Mouse (Mus musculus) heart, embryonic 16.5 days (tissue): Measurements from ENCODE around the gene Cd200. TPM values are rescaled to one million over a fixed set of nuclear protein-coding genes. Genes with fewer than 3 reads are reported as not detected.
A peak's percentile ranks its signal among the peaks of the same experiment; 100 is the strongest.
"Not testable (repeated sequence)": the region's sequence is repeated elsewhere in the genome, so short reads cannot be mapped to it uniquely, and the experiment has no call there.

Experiments used
- ATAC-seq: fragments of 200-750 bp; cut with Nextera tagmentation; replicated peaks from 2 replicates; pipeline ENCODE4 v1.8.0; 2017; ENCODE audit warnings: moderate number of reproducible peaks; ENCODE audit not compliant: insufficient read depth, low FRiP score; ENCODE audit errors: extremely low read depth
- H3K27ac ChIP-seq: fragments of 300-500 bp; sonication (generic); 2 replicates; pipeline ENCODE4 v1.5.1; 2014; ENCODE audit warnings: mild to moderate bottlenecking, low read length, control low read depth, moderate library complexity
- H3K27me3 ChIP-seq: fragments of 300-500 bp; sonication (generic); 2 replicates; pipeline ENCODE4 v1.6.1; 2014; ENCODE audit warnings: low read length, mixed read lengths; ENCODE audit not compliant: control insufficient read depth, insufficient read depth
- H3K36me3 ChIP-seq: fragments of 300-500 bp; sonication (generic); 2 replicates; pipeline ENCODE4 v1.6.1; 2014; ENCODE audit not compliant: control insufficient read depth, insufficient read depth
- H3K4me1 ChIP-seq: fragments of 300-500 bp; sonication (generic); 2 replicates; pipeline ENCODE4 v1.6.1; 2014; ENCODE audit warnings: low read length, mixed read lengths; ENCODE audit not compliant: control insufficient read depth, insufficient read depth
- H3K4me2 ChIP-seq: fragments of 300-500 bp; sonication (generic); 2 replicates; pipeline ENCODE4 v1.6.1; 2014; ENCODE audit warnings: low read depth, mild to moderate bottlenecking, control low read depth, low read length
- H3K4me3 ChIP-seq: fragments of 300-500 bp; sonication (generic); 2 replicates; pipeline ENCODE4 v1.5.1; 2014; ENCODE audit warnings: mild to moderate bottlenecking, control low read depth, low read length
- H3K9ac ChIP-seq: fragments of 300-500 bp; sonication (generic); 2 replicates; pipeline ENCODE4 v1.6.1; 2014; ENCODE audit warnings: low read length, control low read depth
- H3K9me3 ChIP-seq: fragments of 300-500 bp; sonication (generic); replicated peaks from 2 replicates; pipeline ENCODE4 v1.6.1; 2016; ENCODE audit warnings: low read length; ENCODE audit not compliant: control insufficient read depth
- WGBS: fragments of 180-500 bp; shearing (Covaris S2); extraction: QIAGEN DNeasy Blood & Tissue Kit; methylation state at CpG from one replicate; pipeline ENCODE4 v1.1.7; 2014; 5-methylcytosine and 5-hydroxymethylcytosine counted together
- polyA plus RNA-seq: library from polyadenylated mRNA; unstranded; fragments of >200 nt; fragmentation: Nextera tagmentation; extraction: Ambion mirVana; gene quantifications from 2 replicates; pipeline ENCODE4 v1.2.1, GENCODE M21; 2015

Gene Cd200
- polyA plus RNA-seq, 1 experiment from 2014 or later: 28.1 TPM

DNA sequence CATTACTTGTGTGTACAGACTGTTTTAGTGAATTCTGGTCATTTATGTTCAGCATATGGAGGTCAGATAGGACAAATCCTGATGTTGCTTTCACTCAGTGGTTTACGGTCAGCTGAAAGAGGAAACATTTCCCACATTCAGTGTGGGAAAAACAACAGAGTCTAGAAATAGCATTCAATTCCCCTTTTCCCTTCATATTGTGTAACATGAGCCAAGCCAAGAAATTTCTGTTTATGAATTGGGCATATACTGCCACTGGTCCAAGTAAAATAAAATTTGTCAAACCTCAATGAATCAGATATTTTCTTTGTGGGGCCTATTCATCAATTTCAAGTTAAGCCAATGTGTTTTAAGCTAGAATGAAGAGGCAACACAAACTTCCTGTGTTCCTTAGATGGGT, 37.8 kb downstream of the Cd200 start:
- no peak overlapping the region for H3K4me3 ChIP-seq
- H3K4me1 ChIP-seq: no peaks in the 10 kb centered on the region
- no peaks in the 10 kb centered on the region for H3K36me3 ChIP-seq
- no peak overlapping the region for H3K4me2 ChIP-seq
- no peak for ATAC-seq
- 59% methylated on average over 1 of the region's 1 CpGs for WGBS
- no peaks in the 10 kb centered on the region for H3K27me3 ChIP-seq
- no peak overlapping the region for H3K9ac ChIP-seq
- H3K27ac ChIP-seq: peak overlapping the region; percentile 53; the same call in 1 of the 2 replicates
- H3K9me3 ChIP-seq: no peaks in the 10 kb centered on the region

DNA sequence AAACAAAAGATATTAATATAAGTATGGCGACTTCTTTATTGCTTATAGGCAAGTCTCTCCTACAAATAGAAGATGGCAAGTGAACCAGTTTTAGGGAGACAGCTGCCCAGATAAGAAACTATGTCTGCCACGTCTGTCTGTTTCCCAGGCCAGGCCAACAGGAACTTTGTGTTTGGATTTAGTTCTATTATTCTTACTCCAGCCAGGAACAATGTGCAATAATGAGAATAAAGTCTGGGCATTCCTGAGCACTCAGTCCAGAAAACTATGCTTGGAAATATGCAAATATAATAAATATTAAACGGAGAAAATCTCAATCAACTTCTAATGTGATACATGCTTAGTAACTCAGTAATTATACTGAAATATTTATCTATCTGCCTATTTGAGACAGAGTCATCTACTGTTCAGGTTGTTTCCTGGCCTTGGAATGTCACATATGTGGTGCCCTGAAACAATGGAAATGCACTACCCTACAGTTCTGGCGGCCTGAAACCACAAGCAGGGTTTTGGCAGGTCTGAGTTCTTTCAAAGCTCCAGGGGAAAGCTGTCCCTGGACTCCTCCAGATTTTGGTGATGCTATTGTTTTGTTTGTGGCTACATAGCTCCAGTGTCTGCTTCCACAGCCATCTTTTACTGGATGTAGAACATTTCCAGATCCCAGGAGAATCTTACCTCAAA, 39.4 kb downstream of the Cd200 start:
- Histone ChIP-seq H3K27ac (0 out of 2 replicates have a peak overlapping the region, but pooled peaks have one; percentile 20), H3K9ac (no peak overlapping the region)
- 45% methylated on average over 4 of the region's 4 CpGs for WGBS

DNA sequence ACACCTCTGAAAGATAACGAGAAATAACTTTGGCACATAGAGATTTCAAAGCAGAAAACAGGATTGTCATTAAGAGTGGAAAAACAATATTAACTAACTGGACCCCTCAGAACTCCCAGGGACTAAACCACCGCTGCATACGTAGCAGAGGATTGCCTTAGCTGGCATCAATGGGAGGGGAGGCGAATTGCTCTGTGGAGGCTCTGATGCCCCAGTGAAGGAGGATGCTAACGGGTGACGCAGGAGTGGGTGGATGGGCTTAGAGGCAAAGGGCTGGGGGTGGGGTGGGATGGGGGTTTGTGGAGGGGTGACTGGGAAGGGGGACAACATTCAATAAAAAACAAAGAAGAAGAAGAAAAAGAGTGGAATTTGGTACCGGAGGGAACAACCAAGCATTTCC, 42.7 kb downstream of the Cd200 start:
- Histone ChIP-seq H3K27me3 (no peaks in the 10 kb centered on the region), H3K9me3 (no peaks in the 10 kb centered on the region), H3K4me2 (no peak overlapping the region), H3K4me1 (0 out of 2 replicates have a peak, but pooled peaks cover 2% of the 10 kb centered on the region), H3K4me3 (no peak overlapping the region), H3K9ac (no peak overlapping the region), H3K36me3 (no peaks in the 10 kb centered on the region), H3K27ac (peak overlapping the region; percentile 46)
- 61% methylated on average over 7 of the region's 7 CpGs for WGBS
- no peak for ATAC-seq

More for the DNA sequence above, 39.4 kb downstream of the Cd200 start:
- H3K27me3 ChIP-seq: no peaks in the 10 kb centered on the region
- H3K9me3 ChIP-seq: no peaks in the 10 kb centered on the region
- no peaks in the 10 kb centered on the region for H3K36me3 ChIP-seq
- H3K4me2 ChIP-seq: no peak overlapping the region
- no peaks in the 10 kb centered on the region for H3K4me1 ChIP-seq
- ATAC-seq: no peak
- no peak overlapping the region for H3K4me3 ChIP-seq

DNA sequence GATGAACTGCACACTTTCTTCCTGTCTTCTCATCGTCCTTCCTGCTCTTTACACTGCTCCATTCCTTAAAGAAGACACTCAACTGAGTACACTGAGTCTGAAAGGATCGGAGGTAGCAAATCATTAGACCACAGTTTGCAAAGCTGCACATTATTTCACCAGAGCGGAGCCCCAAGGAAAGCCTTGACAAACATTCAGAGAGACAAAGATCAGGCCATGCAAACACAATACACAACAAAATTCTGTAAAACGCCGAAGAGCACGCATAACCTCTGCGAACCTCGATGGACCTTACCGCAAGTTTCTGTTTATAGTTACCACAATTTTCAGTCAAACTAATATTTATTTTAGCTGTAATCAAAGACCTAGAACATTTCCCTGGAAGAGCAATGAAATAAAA, 43.5 kb downstream of the Cd200 start:
- no peak for ATAC-seq
- no peak overlapping the region for H3K27ac ChIP-seq
- H3K4me1 ChIP-seq: 0 out of 2 replicates have a peak, but pooled peaks cover 2% of the 10 kb centered on the region
- no peaks in the 10 kb centered on the region for H3K27me3 ChIP-seq
- no peaks in the 10 kb centered on the region for H3K36me3 ChIP-seq
- H3K4me3 ChIP-seq: no peak overlapping the region
- WGBS: 75% methylated on average over 9 of the region's 9 CpGs
- no peaks in the 10 kb centered on the region for H3K9me3 ChIP-seq
- H3K9ac ChIP-seq: no peak overlapping the region
- no peak overlapping the region for H3K4me2 ChIP-seq

DNA sequence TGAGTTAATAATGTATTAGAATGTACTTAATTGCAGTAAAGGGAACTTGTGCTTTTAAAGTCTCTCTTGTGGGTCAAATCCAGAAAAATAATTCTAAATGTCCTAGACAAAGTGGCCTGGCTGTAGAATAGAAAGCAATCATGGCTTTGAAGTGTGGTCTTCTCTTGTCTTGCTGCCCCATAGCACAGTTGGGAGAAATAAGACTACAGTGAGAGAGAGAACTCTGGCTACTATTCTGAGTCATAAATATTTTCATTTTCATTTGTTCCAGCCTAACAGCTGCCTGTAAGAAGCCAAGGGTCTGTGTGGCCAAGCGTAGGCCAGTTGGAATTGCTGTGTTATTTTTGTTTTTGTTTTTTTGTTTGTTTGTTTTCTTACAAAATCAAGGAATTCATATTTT, 44.2 kb downstream of the Cd200 start:
- ATAC-seq: no peak
- Histone ChIP-seq H3K4me3 (no peak overlapping the region), H3K36me3 (no peaks in the 10 kb centered on the region), H3K4me1 (0 out of 2 replicates have a peak, but pooled peaks cover 2% of the 10 kb centered on the region), H3K4me2 (no peak overlapping the region), H3K9me3 (no peaks in the 10 kb centered on the region), H3K27ac (no peak overlapping the region), H3K27me3 (no peaks in the 10 kb centered on the region), H3K9ac (no peak overlapping the region)
- 90% methylated on average over 1 of the region's 1 CpGs for WGBS

DNA sequence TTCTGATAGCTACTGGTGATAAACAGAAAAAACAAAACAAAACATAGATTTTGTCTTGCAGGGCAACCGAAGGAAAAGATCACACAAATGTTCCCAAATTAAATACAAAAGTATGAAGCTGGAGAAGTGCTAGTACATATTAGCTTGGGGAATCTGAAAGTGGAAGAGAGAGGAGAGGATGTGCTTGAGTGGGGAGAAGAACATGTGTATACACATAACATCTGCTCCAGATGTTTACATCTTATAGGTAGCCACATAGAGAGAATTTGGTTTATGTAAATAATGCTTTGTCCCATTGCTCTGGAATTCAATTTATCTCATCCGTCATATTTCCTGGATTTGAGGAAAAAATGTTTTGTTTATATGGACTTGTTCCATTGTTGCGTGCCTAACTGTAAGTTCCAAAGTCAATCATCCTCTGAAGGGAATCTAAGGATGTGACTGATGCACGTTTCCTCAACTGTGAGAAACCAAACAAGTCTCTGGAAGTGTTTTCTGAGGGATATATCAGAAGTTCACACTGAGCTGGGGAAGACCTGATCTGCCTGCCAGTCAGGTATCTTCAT, 45.3 kb downstream of the Cd200 start:
- Histone ChIP-seq H3K27me3 (no peaks in the 10 kb centered on the region), H3K4me3 (no peak overlapping the region), H3K9me3 (no peaks in the 10 kb centered on the region), H3K9ac (no peak overlapping the region), H3K4me1 (0 out of 2 replicates have a peak, but pooled peaks cover 2% of the 10 kb centered on the region), H3K36me3 (no peaks in the 10 kb centered on the region), H3K27ac (0 out of 2 replicates have a peak overlapping the region, but pooled peaks have one; percentile 24), H3K4me2 (no peak overlapping the region)
- no peak for ATAC-seq
- 58% methylated on average over 4 of the region's 4 CpGs for WGBS

DNA sequence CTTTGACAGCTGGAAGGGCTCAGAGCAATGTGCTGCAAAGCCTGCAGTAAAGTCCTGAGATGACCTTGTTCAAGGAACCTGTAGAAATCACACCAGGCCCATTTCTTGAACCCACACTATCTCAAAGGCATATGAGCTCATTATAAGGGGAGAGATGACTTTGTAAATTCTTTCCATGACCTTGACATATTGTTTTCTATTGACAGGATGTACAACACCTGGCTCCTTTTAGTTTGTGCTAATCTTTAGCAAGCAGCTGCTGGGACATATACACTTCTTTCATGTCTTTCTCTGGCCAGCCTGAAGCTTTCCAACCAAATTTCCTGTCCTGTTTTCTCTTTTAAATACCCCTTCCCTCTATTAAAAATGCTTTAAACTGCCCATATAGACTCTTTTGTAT, 47.4 kb downstream of the Cd200 start:
- ATAC-seq: no peak
- H3K36me3 ChIP-seq: no peaks in the 10 kb centered on the region
- 0 out of 2 replicates have a peak, but pooled peaks cover 2% of the 10 kb centered on the region for H3K4me1 ChIP-seq
- H3K9me3 ChIP-seq: no peaks in the 10 kb centered on the region
- no peak overlapping the region for H3K4me2 ChIP-seq
- H3K9ac ChIP-seq: no peak overlapping the region
- H3K27ac ChIP-seq: peak overlapping the region; percentile 13; the same call in 1 of the 2 replicates
- H3K27me3 ChIP-seq: no peaks in the 10 kb centered on the region
- H3K4me3 ChIP-seq: no peak overlapping the region

DNA sequence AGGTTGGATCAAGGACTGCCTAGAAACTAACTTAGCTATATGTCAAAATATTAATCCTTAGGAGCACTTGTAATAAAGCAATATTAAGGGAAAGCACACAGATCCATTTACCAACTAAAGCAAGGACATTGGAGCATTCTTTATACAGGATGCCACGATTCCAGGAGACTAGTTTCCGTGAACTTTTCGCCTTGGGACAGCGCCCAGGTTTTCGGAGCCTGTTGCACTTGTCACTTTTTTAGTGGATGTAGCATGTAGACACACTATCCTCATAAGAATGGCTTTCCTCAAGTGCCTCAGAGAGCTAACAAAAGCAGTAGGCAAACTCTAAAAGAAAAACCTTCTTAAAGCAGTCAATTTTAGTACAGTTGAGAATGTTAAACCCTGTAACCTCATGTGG, 50.4 kb downstream of the Cd200 start:
- H3K9ac ChIP-seq: not testable (repeated sequence)

DNA sequence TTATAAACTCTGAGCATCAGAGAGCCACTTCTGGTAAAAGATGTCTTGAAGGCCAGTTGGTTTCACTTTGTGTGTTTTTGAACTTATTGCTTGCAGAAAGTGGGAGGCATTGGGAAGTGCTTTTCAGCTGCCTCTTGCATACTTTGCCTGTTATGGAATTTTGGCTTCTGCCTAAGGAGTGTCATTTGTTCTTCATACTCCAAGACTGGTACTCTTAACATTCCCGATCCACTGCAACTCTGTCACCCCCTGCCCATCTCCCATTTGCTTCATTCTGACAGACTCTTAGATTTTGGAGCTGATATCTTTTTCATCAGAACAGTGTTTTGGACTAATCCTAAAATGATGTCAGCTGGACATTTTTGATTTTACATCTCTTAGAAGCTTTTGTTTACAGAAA, 51.7 kb downstream of the Cd200 start:
- no peaks in the 10 kb centered on the region for H3K9me3 ChIP-seq

More for the DNA sequence above, 50.4 kb downstream of the Cd200 start:
- not testable (repeated sequence) for H3K9me3 ChIP-seq, ATAC-seq, H3K4me1 ChIP-seq, H3K27ac ChIP-seq, H3K4me3 ChIP-seq, H3K4me2 ChIP-seq, H3K27me3 ChIP-seq, H3K36me3 ChIP-seq
- 84% methylated on average over 5 of the region's 5 CpGs for WGBS

More for the DNA sequence above, 51.7 kb downstream of the Cd200 start:
- ATAC-seq: no peak
- no peaks in the 10 kb centered on the region for H3K27me3 ChIP-seq
- no peak overlapping the region for H3K4me3 ChIP-seq
- no peaks in the 10 kb centered on the region for H3K4me1 ChIP-seq
- 63% methylated on average over 1 of the region's 1 CpGs for WGBS
- H3K4me2 ChIP-seq: no peak overlapping the region
- no peak overlapping the region for H3K27ac ChIP-seq
- H3K9ac ChIP-seq: no peak overlapping the region
- H3K36me3 ChIP-seq: no peaks in the 10 kb centered on the region
